Mouse (Mus musculus) E14TG2a.4 (cell line): ENCODE results near the gene Tbl2.

Source experiments
- CTCF ChIP-seq: conservative IDR thresholded peaks from 2 replicates; pipeline ENCODE4 v1.5.1; 2014; ENCODE audit warnings: low read length
- POU5F1 ChIP-seq: IDR thresholded peaks from 2 replicates; pipeline ENCODE4 v1.6.1; 2014; ENCODE audit warnings: low read length, borderline replicate concordance

GRCm38 (mm10) chr5:135196367-135196766, 46.9 kb downstream of the Tbl2 start:
- TF ChIP-seq CTCF = no peak
- no peak for TF ChIP-seq POU5F1
